Mouse (Mus musculus): ENCODE data around the gene Fau.

Fau gene

DNA sequence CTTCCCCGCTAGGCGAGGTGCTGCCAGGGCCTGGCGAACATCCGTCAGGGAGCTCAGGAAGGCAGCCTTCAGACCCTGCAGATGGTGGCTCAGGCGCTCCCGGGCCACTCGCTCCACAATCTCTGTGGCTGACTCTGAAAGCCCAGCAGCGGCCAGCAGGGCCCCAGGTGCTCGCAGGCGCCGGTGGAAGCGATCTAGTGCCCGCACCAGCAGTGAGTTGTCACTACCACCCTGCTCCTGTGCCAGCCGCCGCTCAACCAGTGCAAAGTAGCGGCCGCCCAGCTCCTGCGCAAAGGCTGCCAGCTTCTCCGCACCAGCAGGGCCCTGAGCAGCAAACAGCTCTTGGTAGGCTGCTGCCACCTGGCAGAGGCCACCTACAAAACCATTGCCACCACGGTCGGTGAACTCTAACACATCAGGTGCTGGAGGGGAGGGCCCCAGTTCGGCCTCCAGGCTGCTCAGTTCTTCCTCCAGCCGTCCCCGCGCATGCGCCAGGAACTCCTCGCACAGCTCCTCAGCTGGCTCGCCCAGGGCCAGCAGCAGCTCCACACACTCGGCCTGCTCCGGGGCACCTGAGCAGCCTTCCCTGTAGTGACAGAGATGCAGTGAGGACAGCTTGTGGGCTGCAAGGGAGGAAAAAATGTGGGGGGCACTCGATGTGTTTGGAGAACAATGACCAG lies 13.1 kb downstream of the Fau start:
- DNase-seq (ENCODE audit: low spot score in 2 of 2), result no peak

DNA sequence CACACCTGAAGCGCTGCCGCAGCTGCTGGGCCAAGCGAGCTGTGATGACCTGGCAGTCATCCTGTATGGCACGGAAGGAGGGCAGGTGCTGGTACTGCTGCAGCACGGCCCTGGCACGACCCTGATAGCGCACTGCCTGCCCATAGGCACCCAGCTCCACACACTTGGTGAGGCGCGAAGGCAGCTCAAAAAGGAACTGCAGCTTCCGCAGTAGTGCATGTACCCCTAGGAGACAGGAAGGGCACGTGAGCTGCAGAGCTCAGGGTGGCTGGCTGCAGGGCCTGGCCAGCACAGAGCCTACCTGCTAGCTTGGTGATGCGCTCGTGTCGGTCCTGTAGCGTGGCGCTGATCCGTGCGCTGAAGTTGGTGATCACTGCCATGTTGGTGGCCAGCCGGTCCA lies 13.6 kb downstream of the Fau start:
- no peak for DNase-seq (ENCODE audit: low spot score in 2 of 2)

GRCm38 (mm10) chr19:6073889-6074288 lies 16.2 kb downstream of the Fau start:
- no peak for DNase-seq (ENCODE audit: low spot score in 2 of 2)

GRCm38 (mm10) chr19:6076564-6077393 lies 19.1 kb downstream of the Fau start, which contains the start of gene Vps51:
Gene Vps51, minus strand, starts transcription at chr19:6077231.
- peak; percentile 82 to 83 for DNase-seq (ENCODE audit: low spot score in 2 of 2)

- DNase-seq (ENCODE audit: low spot score in 2 of 2), result no peak
Measured at GRCm38 (mm10) chr19:6079983-6080480, 22.4 kb downstream of the Fau start, which contains the start of gene Tmem262. Gene Tmem262, plus strand, starts transcription at chr19:6080033.

DNA sequence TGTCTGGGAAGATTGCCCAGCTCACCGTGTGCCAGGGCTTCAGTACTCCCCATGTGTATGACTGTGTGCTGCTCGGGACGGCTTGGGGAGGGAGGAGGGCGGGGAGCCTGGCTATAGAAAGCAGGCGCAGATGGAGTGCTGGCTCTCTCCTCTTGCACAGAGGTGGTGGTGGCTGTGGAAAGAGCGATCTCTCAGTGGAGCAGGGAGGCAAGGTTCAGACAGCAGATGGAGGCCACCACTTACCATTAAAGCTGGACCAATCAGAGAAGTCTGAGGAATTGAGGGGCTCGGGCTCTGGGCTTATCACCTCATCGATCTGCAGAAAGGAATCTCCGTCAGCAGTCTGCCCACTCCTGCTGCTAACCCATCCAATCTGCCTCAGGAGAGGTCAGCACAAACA lies 24.5 kb downstream of the Fau start, which contains the start of gene Gm28374:
Gene Gm28374, minus strand, starts transcription at position 101 of the 400 bp plus-strand sequence.
- DNase-seq (ENCODE audit: low spot score in 2 of 2), result no peak

- peak; percentile 97 for DNase-seq (ENCODE audit: low spot score in 2 of 2)
Measured at GRCm38 (mm10) chr19:6084478-6085248, 27.0 kb downstream of the Fau start, which contains the start of the genes Zfpl1 and Cdca5. Gene Zfpl1, minus strand, starts transcription at chr19:6084956. Gene Cdca5, plus strand, starts transcription at chr19:6084983.

- no peak for DNase-seq (ENCODE audit: low spot score in 2 of 2)
Measured at GRCm38 (mm10) chr19:6085417-6085879, 27.8 kb downstream of the Fau start.

- DNase-seq (ENCODE audit: low spot score in 2 of 2), result no peak
Measured at GRCm38 (mm10) chr19:6088841-6089240, 31.2 kb downstream of the Fau start.

DNA sequence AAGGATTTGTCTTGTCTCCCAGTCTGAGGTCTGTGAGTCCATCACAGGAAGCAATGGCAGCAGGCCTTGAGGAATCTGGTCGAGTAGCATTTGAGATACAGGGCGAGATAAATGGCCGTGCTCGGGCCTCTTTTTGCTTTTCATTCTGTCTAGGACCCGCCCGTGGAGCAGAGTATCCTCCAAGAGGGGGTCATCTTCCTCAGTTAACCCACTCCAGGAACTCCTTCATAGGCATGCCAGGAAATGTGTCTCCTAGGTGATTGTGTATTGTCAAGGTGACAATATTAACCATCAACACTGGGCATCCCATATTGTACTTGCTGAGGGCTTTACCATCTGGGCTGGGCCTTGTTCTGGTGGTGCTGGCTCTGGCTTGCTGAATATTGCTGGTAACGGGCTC lies 36.5 kb downstream of the Fau start, which contains the start of gene AC131692.1:
Gene AC131692.1, plus strand, starts transcription at position 301 of the 400 bp plus-strand sequence.
- DNase-seq (ENCODE audit: low spot score in 2 of 2), result no peak

DNA sequence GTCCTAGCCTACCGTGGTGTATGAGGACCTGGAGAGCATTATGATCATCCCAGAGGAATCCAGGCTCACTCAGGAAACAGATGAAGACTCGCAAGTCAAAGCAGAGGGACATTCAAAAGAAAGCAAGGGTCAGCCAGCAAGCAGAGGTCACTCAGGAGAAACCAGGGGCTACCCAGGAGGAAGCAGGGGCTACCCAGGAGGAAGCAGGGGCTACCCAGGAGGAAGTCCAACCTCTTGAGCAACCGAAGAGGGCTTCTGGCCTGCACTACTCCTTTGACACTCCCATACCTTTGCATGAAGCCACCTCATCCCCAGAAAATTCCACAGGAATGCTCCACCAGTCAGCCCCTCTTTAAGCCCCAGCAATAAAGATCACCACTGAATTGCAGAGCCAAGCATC lies 40.2 kb downstream of the Fau start:
- no peak for DNase-seq (ENCODE audit: low spot score in 2 of 2)

DNA sequence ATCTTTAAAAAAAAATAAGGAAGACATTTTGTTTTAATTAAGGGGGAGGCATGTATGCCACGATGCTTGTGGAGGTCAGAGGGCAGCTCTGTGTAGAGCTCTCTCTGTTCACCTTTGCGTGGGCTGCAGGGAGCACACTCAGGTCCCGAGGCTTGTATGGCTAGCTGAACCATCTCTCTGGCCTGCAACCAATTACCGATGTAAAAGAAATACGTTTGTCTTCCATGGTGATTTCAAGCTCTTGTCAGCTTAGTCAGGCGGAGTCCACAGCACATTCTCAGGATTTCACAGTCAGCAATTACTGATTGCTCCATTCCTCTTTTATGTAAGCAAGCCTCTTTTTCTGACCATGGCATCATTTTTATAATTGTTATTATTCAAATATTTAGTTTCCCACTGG lies 43.5 kb downstream of the Fau start:
- DNase-seq (ENCODE audit: low spot score in 2 of 2), result no peak

GRCm38 (mm10) chr19:6102169-6102853 lies 44.7 kb downstream of the Fau start:
- DNase-seq (ENCODE audit: low spot score in 2 of 2), result no peak

DNA sequence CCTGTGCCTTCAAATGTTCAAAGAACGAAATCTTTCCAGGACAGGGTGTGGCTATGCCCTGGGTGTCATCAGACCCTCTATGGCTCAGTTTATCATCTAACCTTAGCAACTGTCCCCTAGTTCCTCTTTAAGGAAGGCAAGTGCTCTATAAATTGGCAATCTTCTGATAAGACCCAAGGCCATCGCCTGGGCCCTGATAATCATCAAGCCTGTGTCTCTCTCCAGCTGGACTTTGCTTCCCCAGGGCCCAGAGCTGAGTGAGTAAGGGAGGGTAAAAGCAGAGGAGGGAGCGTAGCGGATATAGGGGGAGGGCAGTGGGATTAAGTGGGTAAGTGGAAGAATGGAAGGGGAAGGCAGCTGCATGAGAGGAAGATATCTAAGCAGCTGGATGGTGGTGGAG lies 46.8 kb downstream of the Fau start:
- no peak for DNase-seq (ENCODE audit: low spot score in 2 of 2)

DNA sequence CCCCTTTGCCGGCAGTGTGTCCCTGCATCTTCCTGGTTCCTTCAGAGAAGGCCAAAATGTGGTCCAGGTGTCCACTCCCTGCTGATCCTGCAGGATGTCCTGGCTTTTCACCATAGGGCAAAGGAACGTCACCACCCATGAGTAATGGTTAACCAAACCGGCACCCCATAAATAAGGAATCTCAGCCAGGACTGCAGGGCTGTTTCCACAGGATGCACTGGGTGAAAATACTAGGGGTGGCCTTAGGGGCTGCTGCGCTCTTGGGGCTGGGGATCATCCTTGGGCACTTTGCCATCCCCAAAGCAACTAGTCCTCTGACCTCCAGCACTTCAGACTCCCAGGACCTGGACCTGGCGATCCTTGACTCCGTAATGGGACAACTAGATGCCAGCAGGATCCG lies 47.9 kb downstream of the Fau start, which contains the start of gene Naaladl1:
Gene Naaladl1, plus strand, starts transcription at position 197 of the 400 bp plus-strand sequence.
- no peak for DNase-seq (ENCODE audit: low spot score in 2 of 2)

Data from right cerebral cortex, postnatal 36 days (tissue).